Mouse (Mus musculus) thymus, postnatal 10 days (tissue): ENCODE results near the gene Zdhhc14.

Experiments used
- DNase-seq, 2 experiments: peaks; one replicate each; pipeline ENCODE4 v3.0.0; 2021; ENCODE audit warnings: low spot score in 2 of 2

The Zdhhc14 gene

DNA sequence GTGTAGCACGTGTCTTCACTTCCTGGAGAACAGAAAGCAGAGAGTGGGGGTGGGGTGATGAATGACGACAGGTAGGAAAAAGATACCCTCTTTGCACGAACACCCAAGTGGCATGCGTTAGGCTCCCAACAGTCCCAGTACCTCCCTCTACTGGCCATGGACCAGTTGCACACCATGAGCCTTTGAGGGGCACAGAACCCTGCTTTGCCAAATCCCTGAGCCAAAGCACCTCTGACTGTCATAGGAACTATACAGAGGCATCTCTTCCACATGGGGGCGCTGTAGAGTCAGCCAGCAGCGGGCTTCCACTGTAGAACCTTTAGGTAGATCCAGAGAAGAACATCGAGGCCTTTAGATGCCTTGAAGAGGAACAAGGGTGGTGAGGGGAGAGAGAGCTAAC lies 241.0 kb downstream of the Zdhhc14 start:
- peak; percentile 53 to 80 for DNase-seq

DNA sequence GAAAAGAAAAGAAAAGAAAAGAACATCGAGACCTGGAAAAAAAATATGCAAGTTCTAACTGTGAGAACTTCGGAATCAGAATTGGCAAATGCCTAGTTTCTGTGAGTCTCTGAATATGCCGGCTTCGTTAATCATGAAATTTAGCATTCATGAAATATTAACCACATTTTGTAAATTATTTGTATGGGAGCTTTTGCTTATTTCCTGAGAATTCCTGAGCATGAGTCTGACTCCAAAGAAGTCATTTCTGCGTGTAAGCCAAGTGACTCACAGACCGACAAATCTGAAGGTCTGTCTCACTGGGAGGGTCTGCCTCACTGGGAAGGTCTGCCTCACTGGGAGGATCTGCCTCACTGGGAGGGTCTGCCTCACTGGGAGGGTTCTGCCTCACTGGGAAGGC lies 248.7 kb downstream of the Zdhhc14 start:
- DNase-seq: no peak

DNA sequence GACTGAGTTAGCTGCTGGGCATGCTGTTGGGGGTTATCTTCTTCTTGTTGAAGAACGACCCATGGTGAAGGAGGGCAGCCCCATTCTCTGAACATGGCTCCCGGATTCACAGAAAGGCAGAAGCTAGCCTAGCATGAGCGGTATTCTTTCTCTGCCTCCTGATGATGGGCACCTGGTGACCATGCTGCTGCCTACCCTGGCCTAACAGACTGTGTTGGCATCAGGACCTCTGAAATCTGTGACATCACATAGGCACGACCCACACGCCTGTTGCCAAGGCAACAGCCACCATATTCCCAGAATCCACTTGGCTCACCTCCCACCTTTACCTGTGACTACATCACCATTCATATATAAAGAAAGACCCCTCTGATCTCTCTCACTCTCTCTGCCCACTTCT lies 251.7 kb downstream of the Zdhhc14 start:
- no peak for DNase-seq

DNA sequence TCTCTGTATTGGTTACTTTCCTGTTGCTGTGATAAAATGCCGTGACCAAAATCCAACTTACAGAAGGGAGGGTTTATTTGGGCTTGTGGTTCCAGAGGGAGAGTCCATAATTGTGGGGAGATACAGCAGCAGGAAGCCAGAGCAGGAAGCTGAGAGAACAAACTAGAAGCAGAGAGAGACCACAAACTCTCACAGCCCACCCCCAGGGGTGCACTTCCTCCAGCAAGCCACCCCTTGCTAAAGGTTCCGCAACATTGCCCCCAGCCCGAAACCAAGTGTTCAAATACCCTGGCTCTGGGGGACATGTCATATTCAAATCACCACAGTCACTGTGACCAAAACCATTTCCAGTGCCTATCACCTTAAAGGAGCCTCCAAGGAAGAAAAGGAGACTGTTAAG lies 254.0 kb downstream of the Zdhhc14 start:
- DNase-seq: no peak

DNA sequence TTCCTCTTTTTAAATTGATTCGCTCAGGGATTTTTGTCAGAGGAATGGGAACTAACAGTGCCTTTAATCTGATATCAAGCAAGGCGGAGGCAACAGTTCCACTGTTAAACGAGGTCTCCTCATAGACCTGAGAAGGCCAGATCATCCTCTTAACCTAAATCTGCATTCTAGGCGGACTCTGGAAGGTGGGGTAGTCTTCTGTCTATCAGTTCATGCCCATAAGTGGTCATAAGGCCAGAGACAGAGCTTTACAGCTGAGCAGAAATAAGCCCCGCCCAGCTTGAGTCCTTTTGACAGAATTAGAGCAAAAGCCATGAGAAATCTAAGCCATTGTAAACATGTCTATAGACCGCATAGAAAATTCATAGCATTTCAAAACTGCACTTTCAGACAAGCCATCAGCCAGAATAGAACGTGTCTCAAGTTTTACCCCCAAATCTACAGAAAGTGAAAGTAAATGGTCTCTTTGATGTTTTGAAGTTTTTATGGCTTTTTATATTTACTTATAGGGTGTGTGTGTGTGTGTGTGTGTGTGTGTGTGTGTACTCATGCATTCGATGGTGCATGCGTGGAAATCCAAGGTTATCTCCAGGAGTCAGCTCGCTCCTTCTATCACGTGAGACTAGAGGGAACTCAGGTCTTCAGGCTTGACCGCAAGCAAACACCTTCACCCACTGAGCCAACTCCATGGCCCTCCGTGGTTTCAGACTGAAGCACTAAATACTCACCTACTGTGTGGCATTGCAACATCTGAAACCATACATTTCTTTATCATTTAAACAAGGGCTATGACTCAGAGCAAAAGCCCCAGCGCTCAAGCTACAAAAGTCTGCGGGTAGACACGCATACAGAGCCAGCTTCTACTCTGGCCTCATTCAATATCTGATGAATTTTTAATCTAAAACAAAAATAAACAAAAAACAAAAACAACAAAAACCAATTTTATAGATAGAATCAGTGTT lies 255.5 kb downstream of the Zdhhc14 start:
- DNase-seq: no peak

DNA sequence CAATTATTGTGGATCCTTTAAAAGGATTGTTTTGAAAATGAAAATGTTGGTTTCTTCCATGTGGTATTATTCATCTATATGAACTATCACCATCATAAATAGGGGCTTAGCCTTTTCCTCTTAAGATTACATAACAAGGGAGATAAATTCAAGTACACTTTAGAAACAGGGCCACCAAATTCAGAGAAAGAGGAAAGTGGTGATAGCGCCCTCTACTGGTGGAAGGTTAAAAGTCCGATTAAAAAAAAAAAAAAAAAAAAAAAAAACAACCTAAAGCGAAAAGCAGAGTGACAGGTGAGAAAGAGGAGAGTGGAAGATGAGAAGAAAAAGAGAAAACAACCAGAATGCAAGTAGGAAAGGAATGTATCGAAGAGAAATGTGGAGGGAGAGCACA lies 256.1 kb downstream of the Zdhhc14 start:
- peak in 1 of 2 experiments; percentile 55 for DNase-seq

DNA sequence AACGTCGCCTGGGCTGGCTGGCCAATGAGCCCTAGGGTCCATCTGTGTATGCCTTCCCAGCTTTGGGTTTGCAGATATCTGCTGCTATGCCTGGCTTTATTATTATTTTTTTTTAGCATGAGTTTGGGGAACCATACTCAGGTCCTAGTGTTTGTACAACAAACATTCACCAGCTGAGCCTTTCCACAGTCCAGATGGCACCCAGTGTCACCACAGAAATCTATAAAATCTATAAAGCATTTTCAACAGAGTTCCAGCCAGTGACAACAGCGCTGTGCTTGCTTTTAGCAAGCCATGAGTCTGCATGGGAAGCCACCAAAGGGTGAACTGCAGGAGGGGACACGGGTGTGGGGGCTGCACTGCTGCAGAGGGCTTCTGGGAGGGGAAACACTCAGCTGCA lies 257.9 kb downstream of the Zdhhc14 start:
- DNase-seq: no peak

DNA sequence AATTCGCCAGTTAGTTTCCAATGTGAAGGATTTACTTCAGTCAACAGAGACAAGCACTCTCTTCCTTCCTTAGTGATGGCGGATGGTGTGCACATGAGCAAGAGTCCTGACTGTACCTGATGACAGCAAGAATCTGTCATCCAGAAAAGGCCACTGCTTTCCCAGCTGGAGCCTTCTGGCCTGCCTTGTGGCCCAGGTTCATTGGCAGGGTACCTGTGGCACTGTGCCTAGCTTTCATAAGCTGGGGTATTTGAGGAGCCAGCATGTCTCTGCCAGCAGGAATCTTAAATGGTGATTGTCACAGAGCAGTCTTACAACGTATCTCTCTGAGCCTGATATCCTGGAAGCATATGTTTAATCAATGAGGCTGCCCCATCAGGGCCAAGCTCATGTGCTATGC lies 258.7 kb downstream of the Zdhhc14 start:
- DNase-seq: no peak

DNA sequence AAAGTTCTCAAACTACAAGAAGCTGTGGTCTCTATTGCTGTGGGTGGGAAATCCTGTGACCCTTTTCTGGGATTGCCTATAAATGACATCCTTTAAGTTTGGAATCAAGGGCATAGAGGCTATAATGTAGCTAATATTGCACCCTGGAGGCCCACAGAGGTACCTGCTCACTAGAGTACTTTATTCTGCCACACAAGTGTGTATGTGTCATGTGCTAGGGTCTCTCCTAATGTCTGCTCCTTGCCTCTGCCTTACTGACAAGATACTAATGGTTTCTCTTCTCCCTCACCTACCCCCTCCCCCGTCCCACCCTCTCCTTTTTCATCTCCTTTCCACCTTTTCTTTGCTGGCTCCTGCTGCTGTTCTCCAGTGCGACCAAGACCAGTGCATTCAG lies 260.0 kb downstream of the Zdhhc14 start:
- no peak for DNase-seq

DNA sequence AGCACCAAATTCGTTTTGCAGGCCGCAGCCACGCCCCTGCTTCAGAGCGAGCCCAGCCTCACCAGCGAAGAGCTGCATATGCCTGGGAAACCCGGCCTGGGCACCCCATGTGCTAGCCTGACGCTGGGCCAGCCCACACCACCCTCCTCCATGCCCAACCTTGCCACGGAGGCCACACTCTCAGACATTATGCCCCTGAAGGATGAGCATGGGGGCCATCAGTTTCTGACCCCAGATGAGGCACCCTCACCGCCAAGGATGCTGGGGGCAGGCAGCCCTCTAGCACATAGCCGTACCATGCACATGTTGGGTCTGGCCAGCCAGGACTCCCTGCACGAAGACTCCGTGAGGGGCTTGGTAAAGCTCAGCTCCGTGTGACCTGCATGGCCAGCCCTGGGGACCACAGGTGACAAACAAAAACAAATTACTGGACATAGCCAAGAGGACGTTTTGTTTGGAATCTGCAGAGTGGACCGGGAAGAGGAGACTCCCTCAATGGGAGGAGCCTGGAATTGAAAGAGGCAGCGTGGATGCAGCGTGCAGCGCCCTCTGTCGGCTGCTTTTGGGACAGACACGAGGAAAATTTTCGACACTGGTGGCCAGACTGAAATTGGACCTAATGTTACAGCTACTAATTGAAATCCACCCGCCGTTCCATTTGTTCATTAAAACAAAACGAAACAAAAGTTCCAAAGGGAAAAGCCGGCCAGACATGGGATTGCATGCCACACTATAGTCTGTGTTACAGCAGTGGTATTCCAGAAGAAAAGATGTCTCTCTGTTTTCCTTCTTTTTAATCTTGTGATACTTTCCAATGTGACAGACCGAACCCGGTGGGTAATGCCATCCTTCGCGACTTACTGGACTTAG lies 260.6 kb downstream of the Zdhhc14 start:
- peak in 1 of 2 experiments; percentile 37 for DNase-seq

DNA sequence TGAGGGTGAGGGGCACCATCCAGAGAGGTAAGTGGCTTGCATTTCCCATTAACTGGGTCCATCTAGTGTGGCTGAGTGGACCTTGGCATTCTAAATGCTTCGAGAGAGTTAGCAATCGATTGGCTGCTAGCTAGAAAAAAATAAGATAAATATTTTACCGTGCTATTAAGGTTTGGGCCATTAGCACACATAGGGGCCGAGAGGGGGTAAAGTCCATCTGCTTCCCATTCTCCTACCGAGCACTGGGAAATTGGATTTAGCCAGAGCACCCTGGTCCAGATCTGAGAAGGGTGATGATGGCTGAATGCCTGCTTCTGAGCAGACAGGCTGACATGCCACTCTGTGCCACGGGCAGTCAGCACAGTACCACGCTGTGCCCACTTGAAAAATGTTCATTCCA lies 263.1 kb downstream of the Zdhhc14 start:
- no peak for DNase-seq

DNA sequence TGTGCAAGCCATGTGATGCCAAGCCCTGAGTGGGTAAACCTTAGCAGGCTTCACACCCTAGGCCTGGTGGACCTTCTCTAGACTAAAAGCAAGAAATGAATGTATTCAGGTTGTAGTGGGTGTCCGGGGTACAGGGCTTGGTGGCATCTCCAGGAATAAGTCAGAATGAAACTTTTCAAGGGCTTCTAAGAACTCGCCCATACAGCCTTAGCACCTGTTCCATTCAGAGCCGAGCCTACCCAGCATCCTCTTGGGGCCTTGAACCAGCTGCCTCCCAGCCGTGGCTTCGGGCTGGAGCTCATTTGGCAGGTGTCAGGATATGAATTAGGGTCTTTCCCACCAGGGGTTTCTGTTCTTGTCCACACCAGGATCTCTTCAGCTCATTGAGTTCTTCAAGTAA lies 263.7 kb downstream of the Zdhhc14 start:
- peak; percentile 27 to 29 for DNase-seq

DNA sequence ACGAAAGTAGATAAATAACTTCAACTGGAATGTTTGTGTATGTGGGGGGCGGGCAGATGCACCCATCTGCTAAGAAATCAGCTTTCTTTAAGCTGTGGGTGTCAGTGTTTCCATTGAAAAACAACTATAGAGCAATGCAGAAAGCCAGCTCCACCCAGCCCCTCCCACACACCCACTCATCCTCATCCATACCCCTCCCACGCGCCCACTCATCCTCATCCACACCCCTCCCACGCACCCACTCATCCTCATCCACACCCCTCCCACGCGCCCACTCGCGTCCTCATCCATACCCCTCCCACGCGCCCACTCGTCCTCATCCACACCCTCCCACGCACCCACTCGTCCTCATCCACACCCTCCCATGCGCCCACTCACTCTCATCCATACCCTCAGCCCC lies 264.5 kb downstream of the Zdhhc14 start:
- no peak for DNase-seq

DNA sequence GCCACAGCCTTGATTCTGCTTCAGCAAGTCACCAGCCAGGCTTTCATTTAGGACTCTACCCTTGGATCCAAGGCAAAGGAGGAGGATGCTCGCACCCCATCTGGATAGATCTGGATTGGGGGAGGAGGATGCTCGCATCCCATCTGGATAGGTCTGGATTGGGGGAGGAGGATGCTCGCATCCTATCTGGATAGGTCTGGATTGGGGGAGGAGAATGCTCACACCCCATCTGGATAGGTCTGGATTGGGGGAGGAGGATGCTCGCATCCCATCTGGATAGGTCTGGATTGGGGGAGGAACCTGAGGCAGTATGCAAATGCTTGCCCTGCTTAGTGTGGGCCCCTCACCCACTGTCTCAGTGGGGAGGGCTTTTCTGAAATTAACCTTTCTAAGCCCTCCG lies 271.4 kb downstream of the Zdhhc14 start:
- no peak for DNase-seq

DNA sequence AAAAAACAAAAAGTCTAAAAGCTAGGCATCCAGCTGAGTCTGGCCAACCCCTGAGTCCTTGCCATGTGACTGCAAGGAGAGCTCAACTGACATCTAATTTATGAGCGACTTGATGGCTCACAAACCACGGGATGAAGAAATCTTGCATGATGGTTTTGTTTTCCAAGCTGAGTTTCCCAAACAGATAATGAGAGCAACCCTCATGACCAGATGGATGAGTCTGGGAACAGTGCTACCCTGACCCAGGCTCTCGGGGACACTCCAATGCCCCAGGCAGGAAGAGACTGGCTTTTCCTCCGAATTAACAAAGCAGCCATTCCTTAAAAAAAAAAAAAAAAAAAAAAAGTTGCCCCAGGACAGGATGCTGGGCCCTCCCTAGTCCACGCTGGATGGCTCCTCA lies 271.9 kb downstream of the Zdhhc14 start:
- no peak for DNase-seq

DNA sequence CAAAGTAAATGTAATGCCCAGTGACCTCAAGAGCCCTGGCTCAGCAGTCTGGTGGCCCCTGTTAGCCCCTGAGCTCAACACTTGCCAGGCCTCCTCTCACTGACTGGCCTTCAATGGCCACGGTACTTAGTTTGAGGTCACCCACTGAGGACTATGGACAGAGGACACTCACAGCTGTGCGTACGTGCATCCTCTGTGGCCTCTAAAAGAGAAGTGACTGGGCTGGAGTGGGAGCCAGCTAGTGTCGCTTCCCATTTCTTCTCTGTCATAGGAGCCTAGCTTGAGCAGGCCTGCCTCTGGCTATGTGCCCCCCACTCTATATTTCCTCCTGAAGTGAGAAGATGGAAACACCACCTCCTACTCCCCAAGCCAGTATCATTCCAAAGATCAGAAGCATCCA lies 273.4 kb downstream of the Zdhhc14 start:
- DNase-seq: no peak

DNA sequence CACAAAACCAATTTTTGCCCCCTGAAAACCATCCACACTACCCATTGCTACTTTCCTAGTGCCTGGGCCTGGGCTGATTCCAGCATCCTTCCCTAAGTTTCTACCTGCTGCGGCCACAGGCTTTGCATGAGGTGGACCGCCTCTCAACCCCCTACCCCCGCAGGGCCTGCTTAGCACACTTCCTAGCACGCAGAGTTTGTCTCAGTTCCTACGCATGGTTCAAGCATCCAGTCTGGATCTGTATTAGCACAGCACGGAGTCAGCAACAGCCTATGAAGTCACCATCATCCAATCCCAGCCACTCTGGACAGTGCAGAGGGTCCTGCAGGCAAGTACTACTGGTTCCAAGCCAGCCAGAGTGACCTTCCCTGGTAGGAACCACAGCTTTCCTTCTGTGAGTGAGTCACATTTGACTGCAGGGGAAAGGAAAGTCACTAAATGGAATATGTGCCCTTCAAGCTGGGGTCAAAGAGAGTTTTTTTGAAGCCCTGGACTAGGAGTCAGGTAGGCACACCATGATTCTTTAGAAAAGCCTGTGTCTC lies 275.9 kb downstream of the Zdhhc14 start:
- DNase-seq: no peak

DNA sequence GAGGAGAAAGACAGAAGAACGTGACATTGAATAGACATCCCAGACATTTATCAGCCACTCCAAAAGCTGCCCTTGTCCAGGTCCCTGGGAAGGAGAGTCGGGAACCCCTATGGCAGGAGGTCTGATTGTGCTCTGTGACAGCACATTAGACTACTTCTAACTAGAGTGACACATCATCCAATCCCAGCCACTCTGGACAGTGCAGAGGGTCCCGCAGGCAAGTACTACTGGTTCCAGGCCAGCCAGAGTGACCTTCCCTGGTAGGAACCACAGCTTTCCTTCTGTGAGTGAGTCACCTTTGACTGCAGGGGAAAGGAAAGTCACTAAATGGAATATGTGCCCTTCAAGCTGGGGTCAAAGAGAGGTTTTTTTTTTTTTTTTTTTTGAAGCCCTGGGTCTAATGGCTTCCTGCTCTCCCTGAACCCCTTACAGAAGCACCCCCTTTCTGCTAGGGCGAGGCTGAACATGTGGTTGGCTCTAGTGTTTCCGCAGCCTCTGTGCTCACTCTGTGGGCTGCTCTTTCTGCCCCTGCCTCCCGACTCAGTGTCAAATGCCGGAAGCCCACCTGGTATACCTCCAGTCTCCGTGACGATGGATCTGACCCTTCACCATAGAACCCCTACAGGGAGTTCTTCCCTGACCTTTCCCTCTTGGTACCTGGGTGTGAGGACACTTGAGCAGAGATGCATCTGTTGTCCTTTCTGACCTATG lies 276.6 kb downstream of the Zdhhc14 start:
- peak in 1 of 2 experiments; percentile 31 for DNase-seq

DNA sequence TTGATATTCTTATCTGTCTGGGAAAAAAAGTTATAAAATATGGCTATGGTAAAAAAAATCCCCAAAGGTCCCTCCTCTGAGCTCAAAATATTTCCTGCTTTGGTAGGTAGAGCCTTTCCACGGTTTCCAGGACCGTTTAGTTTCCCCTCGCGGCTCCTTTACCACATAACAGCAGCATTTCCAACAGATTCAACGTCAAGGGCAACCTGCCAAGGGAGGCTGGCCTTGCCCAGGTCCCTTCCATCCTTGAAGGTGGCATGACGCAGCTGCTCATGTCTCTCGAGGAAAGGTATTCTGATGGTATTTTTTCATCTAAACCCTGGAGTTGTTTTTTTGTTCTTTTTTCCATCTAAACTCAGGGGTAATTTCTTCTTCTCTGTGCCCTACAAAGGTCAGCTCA lies 277.4 kb downstream of the Zdhhc14 start:
- DNase-seq: no peak

DNA sequence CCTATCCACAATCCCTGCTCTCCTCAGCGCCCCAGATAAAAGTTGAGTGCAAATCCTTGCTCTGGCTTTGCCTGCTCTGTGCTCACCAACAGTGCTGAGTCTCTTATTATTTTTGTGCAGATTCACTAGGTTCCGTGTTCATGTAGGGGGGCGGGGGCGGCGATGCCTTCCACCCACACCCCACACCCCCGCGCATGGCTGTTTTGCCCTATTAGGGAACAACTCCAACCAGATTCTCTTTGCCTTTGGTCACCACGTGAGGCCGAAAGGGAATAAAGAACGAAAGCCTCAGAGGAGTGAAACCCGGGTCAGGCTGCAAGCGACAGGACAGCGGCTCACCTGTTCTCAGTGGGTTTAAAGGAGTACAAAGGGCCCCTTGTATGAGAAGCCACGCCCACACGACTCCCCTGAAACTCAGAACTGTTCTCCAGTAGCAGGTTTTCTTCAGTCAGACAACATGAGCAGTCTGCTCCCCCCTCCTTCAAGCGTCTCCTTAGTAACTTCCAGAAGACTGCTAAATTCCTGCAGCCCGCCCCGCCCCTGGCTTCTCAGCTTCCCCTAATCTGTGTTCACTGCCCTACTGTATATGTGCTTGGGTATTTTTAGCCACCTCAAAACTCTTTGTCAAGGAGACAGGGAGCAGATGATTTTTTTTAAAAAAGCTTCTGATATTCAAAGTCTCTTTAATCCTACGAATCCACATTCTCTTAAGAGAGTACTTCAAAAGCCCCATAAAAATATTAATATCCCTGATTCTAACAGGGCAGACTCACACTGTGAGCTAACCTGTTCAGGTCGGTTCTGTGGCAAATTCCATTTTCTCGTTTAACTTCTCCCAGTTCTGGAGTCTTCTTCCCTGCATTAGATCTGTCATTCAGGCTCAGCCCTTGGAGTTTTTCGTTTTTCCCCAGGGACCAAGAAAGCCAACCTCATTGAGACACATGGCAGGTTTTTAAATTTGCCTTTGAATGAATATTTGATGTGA lies 278.2 kb downstream of the Zdhhc14 start:
- DNase-seq: peak in 1 of 2 experiments; percentile 26
